Mouse (Mus musculus) embryo, embryonic 11.5 days (tissue): Measurements from ENCODE around the gene Tmem38b.

Source experiments
- DNase-seq: peaks from one replicate; pipeline ENCODE4 v3.0.0-alpha.2; 2012; ENCODE audit warnings: low read depth, low spot score

Gene Tmem38b

GRCm38 (mm10) chr4:53828914-53829313 lies 3.1 kb downstream of the Tmem38b start:
- no peak for DNase-seq

- no peak for DNase-seq
These were observed 4.2 kb downstream of the Tmem38b start for GRCm38 (mm10) chr4:53830016-53830415.

GRCm38 (mm10) chr4:53830579-53830978 lies 4.7 kb downstream of the Tmem38b start:
- no peak for DNase-seq

- no peak for DNase-seq
These were observed 6.5 kb downstream of the Tmem38b start for GRCm38 (mm10) chr4:53832321-53832720.

GRCm38 (mm10) chr4:53836978-53837377 lies 11.1 kb downstream of the Tmem38b start:
- no peak for DNase-seq

- DNase-seq: no peak
These were observed 14.5 kb downstream of the Tmem38b start for GRCm38 (mm10) chr4:53840158-53840870.

- DNase-seq: no peak
These were observed 17.7 kb downstream of the Tmem38b start for GRCm38 (mm10) chr4:53843553-53843952.

GRCm38 (mm10) chr4:53844835-53845619 lies 19.2 kb downstream of the Tmem38b start:
- DNase-seq: no peak

- no peak for DNase-seq
These were observed 19.8 kb downstream of the Tmem38b start for GRCm38 (mm10) chr4:53845656-53846055.

GRCm38 (mm10) chr4:53846326-53846725 lies 20.5 kb downstream of the Tmem38b start:
- no peak for DNase-seq

GRCm38 (mm10) chr4:53847541-53847940 lies 21.7 kb downstream of the Tmem38b start:
- no peak for DNase-seq

- no peak for DNase-seq
These were observed 22.5 kb downstream of the Tmem38b start for GRCm38 (mm10) chr4:53848308-53848707.

- DNase-seq: no peak
These were observed 23.0 kb downstream of the Tmem38b start for GRCm38 (mm10) chr4:53848816-53849215.

GRCm38 (mm10) chr4:53849804-53850203 lies 24.0 kb downstream of the Tmem38b start:
- no peak for DNase-seq

GRCm38 (mm10) chr4:53853333-53853732 lies 27.5 kb downstream of the Tmem38b start:
- DNase-seq: no peak

- DNase-seq: no peak
These were observed 34.1 kb downstream of the Tmem38b start for GRCm38 (mm10) chr4:53859944-53860343.

- DNase-seq: no peak
These were observed 36.3 kb downstream of the Tmem38b start for GRCm38 (mm10) chr4:53862101-53862500.

GRCm38 (mm10) chr4:53864098-53864820 lies 38.4 kb downstream of the Tmem38b start:
- no peak for DNase-seq

- DNase-seq: no peak
These were observed 40.6 kb downstream of the Tmem38b start for GRCm38 (mm10) chr4:53866459-53866858.

- DNase-seq: no peak
These were observed 52.9 kb downstream of the Tmem38b start for GRCm38 (mm10) chr4:53878542-53879417.

GRCm38 (mm10) chr4:53882921-53883682 lies 57.3 kb downstream of the Tmem38b start:
- no peak for DNase-seq
